Mouse (Mus musculus) liver, embryonic 12.5 days (tissue): ENCODE measurements at regions not wholly inside any gene's neighbourhood (a gene's known extent, or its start where the extent isn't known, plus 50 kb on each side); places are given as distances from the start of the nearest gene placed in this dataset.
"Not testable (repeated sequence)": the region's sequence is repeated elsewhere in the genome, so short reads cannot be mapped to it uniquely, and the experiment has no call there.

ENCODE experiments used
- ATAC-seq: fragments of 200-750 bp; cut with Nextera tagmentation; 2 replicates; pipeline ENCODE4 v1.8.0; 2017; ENCODE audit warnings: moderate number of reproducible peaks, mild to moderate bottlenecking, moderate library complexity
- H3K27ac ChIP-seq: fragments of 300-500 bp; sonication (generic); 2 replicates; pipeline ENCODE4 v1.5.1; 2016; ENCODE audit warnings: mild to moderate bottlenecking
- H3K27me3 ChIP-seq: fragments of 300-500 bp; sonication (generic); replicated peaks from 2 replicates; pipeline ENCODE4 v1.6.1; 2016; ENCODE audit warnings: mild to moderate bottlenecking, moderate library complexity
- H3K36me3 ChIP-seq: fragments of 300-500 bp; sonication (generic); 2 replicates; pipeline ENCODE4 v1.6.1; 2016; ENCODE audit warnings: mild to moderate bottlenecking, moderate library complexity
- H3K4me1 ChIP-seq: fragments of 300-500 bp; sonication (generic); 2 replicates; pipeline ENCODE4 v1.6.1; 2016
- H3K4me2 ChIP-seq: fragments of 300-500 bp; sonication (generic); 2 replicates; pipeline ENCODE4 v1.6.1; 2016; ENCODE audit warnings: mild to moderate bottlenecking, moderate library complexity
- H3K4me3 ChIP-seq: fragments of 300-500 bp; sonication (generic); 2 replicates; pipeline ENCODE4 v1.5.1; 2016; ENCODE audit warnings: mild to moderate bottlenecking, moderate library complexity
- H3K9ac ChIP-seq: fragments of 300-500 bp; sonication (generic); 2 replicates; pipeline ENCODE4 v1.6.1; 2016; ENCODE audit warnings: mild to moderate bottlenecking, moderate library complexity
- H3K9me3 ChIP-seq: fragments of 300-500 bp; sonication (generic); replicated peaks from 2 replicates; pipeline ENCODE4 v1.6.1; 2016; ENCODE audit warnings: mild to moderate bottlenecking, moderate library complexity
- WGBS: fragments of 180-500 bp; shearing (Covaris S2); methylation state at CpG from one replicate; pipeline ENCODE4 v1.1.7; 2016; ENCODE audit not compliant: insufficient replicate concordance; 5-methylcytosine and 5-hydroxymethylcytosine counted together

DNA sequence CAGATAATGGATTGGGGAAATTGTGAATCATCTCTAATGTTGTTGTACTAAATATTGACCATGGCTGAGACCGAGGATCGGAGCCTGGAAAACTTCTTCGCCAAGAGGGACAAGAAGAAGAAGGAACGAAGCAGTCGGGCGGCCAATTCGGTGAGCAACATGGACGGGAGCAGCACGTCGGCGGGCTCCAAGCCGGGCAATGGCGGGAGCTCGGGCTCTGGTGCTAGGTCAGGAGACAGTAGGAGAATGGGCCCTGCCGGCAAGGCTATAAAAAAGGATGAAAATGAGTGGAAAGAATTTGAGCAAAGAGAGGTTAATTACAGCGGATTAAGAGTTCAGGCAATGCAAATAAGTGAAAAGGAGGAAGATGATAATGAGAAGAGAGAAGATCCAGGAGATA, 55.0 kb upstream of the Zfp990 start:
- H3K4me3 ChIP-seq, ATAC-seq, H3K27me3 ChIP-seq, H3K27ac ChIP-seq, H3K4me1 ChIP-seq, H3K9ac ChIP-seq, H3K4me2 ChIP-seq, H3K36me3 ChIP-seq, H3K9me3 ChIP-seq: not testable (repeated sequence)
- 80% methylated on average over 16 of the region's 16 CpGs for WGBS

DNA sequence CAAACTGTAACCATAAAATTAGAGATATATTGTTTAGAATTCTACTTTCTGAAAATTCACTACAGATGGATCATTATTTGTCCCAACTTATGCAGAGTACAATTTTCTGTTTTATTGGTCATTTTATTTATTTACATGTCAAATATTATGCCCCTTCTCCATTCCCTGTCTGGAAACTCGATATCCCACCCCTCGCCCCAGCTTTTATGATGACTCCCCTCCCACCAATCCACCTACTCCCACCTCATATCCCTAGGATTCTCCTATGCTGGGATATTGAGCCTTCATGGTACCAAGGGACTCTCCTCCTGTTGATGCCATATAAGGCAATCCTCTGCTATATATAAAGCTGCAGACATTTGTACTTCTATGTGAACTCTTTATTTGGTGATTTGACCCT, 62.0 kb upstream of the Zfp990 start:
- no peak for ATAC-seq
- Histone ChIP-seq H3K9ac (no peak overlapping the region), H3K27ac (no peak overlapping the region), H3K4me3 (no peak overlapping the region), H3K4me1 (no peaks in the 10 kb centered on the region), H3K27me3 (no peaks in the 10 kb centered on the region), H3K9me3 (peaks cover 15% of the 10 kb centered on the region), H3K36me3 (no peaks in the 10 kb centered on the region), H3K4me2 (no peak overlapping the region)
- 64% methylated on average over 2 of the region's 2 CpGs for WGBS

DNA sequence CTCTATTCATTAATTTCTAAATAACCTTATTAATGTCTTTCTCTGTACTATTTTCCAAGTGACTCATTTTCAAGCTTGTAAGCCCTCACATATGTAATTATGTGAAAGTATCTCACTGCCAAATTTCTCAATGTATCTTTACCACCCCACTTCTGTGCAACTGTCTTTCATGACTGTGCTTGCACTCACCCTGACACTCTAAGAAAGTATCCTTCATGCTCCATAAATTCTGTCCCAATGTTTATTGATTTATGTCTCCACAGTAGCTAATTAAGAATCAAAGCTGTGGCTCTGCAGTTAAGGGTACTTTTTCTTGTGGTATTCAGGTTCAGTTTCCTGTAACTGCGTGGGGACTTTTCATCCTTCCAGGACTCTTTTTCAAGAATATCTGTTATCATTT, 73.8 kb upstream of the Zfp990 start:
- H3K4me2 ChIP-seq, H3K36me3 ChIP-seq, H3K4me1 ChIP-seq, H3K9ac ChIP-seq, H3K4me3 ChIP-seq, H3K27me3 ChIP-seq, H3K27ac ChIP-seq, ATAC-seq: not testable (repeated sequence)
- 66% methylated on average over 1 of the region's 1 CpGs for WGBS
- peaks cover 30% of the 10 kb centered on the region for H3K9me3 ChIP-seq

DNA sequence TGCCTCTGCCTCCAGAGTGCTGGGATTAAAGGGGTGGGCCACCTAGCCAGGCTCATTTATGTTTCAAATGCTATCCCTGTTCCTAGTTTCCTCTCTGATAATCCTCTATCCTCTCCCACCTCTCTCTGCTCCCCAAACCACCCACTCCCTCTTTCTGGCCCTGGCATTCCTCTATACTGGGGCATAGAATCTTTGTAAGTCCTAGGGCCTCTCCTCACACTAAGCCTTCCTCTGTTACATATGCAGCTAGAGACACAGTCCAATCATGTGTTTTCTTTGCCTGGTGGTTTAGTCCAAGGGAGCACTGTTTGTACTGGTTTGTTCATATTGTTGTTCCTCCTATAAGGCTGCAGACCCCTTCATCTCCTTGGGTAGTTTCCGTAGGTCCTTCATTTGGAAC, 76.0 kb upstream of the Zfp990 start:
- Histone ChIP-seq H3K4me3 (no peak overlapping the region), H3K27me3 (no peaks in the 10 kb centered on the region), H3K9ac (no peak overlapping the region), H3K36me3 (no peaks in the 10 kb centered on the region), H3K4me2 (no peak overlapping the region), H3K9me3 (peaks cover 27% of the 10 kb centered on the region), H3K4me1 (no peaks in the 10 kb centered on the region), H3K27ac (no peak overlapping the region)
- no peak for ATAC-seq
- WGBS: 71% methylated on average over 1 of the region's 1 CpGs

DNA sequence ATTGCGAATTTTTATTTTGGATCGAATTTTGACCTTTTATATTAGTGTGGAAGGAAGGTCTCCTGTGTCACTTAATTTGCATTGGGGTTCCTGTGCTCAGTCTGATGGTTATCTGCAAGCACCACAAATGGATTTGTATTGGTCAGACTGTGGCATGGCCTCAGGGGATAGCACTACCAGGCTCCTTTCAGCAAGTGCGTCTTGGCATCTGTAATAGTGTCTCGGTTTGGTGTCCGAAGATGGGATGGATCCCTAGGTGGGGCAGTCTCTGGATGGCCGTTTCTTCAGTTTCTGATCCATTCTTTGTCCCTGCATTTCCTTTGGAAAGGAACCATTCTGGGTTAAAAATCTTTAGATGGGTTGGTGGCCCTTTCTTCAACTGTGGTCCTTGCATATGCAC, 76.5 kb upstream of the Zfp990 start:
- H3K4me2 ChIP-seq: no peak overlapping the region
- H3K4me1 ChIP-seq: no peaks in the 10 kb centered on the region
- H3K9me3 ChIP-seq: peaks cover 26% of the 10 kb centered on the region
- H3K9ac ChIP-seq: no peak overlapping the region
- ATAC-seq: no peak
- H3K27me3 ChIP-seq: no peaks in the 10 kb centered on the region
- H3K27ac ChIP-seq: no peak overlapping the region
- H3K4me3 ChIP-seq: no peak overlapping the region
- 63% methylated on average over 6 of the region's 6 CpGs for WGBS
- H3K36me3 ChIP-seq: no peaks in the 10 kb centered on the region

DNA sequence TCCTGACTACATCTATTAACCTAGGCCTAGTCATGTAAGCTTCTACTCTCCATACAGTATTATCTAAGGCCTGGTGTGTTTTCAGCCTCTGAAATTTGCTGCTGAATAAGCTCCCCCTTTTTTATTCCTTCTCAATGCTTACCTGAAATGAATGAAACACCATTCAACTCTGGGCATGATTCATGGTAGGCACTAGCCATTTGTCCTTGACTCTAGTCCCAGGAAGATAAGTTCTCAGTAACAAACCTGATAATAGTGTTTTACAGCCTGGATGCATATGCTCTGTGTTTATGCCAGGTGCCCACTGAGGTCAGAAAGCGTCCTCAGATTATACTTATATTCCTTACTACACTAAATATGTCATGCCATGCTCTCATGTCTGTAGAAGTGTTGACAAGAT, 77.3 kb upstream of the Zfp990 start:
- not testable (repeated sequence) for H3K4me1 ChIP-seq, H3K27me3 ChIP-seq, H3K4me2 ChIP-seq, H3K36me3 ChIP-seq, H3K27ac ChIP-seq, H3K9ac ChIP-seq, H3K4me3 ChIP-seq, ATAC-seq
- 27% methylated on average over 1 of the region's 1 CpGs for WGBS
- H3K9me3 ChIP-seq: peaks cover 26% of the 10 kb centered on the region

DNA sequence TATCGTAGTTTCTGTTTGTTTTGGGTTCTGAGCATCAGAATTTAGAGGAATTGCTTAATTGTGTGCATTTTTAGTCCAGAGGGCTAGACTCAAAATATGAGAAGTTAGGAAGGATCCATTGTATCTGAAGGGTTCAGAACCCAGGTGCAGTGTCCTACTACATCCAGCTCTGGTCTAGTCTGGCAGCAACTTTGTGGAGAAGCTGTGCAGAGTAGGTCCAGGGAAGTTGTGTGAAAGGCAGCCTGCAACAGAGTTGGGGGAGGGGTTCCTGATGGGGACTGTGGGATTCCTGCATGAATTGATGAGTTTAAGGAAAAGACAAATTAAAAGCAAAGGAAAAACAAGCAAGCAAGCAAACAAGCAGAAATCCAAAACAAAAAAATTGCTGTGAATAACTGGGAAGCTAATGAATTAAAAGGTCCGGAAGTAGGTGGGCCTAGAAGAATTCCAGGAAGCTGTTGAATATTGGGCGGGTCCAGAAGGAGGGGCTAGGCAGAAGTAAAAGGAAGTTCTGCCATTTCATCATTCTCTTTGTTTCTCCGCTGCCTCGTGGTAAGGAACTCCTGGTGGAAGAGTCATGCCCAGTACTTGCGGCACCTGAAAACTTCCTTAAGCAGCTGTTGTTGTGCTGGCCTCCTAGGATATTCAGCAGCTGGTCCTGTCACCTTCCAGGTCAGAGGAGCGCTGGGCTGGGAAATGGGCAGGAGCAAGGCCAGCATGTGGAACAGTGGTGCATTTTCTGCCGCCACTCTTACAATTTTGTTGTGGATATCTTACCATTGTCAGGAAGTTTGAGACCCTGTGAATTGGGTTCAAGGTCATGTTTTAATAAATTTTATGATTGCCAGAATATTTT, 78.4 kb upstream of the Zfp990 start:
- H3K4me3 ChIP-seq: no peak overlapping the region
- H3K9ac ChIP-seq: no peak overlapping the region
- H3K27me3 ChIP-seq: no peaks in the 10 kb centered on the region
- ATAC-seq: 0 out of 2 replicates have a peak, but pooled peaks have one; percentile 29
- H3K36me3 ChIP-seq: no peaks in the 10 kb centered on the region
- H3K27ac ChIP-seq: no peak overlapping the region
- 53% methylated on average over 8 of the region's 8 CpGs for WGBS
- H3K9me3 ChIP-seq: peaks cover 26% of the 10 kb centered on the region
- no peak overlapping the region for H3K4me2 ChIP-seq
- no peaks in the 10 kb centered on the region for H3K4me1 ChIP-seq

DNA sequence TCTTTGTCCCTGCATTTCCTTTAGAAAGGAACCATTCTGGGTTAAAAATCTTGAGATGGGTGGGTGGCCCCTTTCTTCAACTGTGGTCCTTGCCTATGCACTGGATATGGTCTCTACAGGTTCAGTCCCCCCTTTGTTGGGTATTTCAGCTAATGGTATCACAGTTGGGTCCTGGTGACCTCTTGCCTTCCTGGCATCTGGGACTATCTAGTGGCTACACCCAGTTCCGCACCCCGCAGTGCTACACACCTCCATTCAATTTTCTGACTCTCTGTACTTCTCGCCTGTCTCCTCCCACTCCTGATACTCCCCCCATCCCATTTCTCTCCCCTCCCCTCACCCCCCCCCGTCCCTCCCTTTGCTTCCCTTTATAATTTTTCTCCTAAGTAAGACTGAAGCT, 92.7 kb upstream of the Zfp990 start:
- H3K9me3 ChIP-seq, H3K27me3 ChIP-seq, H3K4me2 ChIP-seq, H3K9ac ChIP-seq, H3K36me3 ChIP-seq, H3K4me1 ChIP-seq, H3K27ac ChIP-seq, H3K4me3 ChIP-seq, ATAC-seq: not testable (repeated sequence)
- WGBS: 36% methylated on average over 4 of the region's 4 CpGs

DNA sequence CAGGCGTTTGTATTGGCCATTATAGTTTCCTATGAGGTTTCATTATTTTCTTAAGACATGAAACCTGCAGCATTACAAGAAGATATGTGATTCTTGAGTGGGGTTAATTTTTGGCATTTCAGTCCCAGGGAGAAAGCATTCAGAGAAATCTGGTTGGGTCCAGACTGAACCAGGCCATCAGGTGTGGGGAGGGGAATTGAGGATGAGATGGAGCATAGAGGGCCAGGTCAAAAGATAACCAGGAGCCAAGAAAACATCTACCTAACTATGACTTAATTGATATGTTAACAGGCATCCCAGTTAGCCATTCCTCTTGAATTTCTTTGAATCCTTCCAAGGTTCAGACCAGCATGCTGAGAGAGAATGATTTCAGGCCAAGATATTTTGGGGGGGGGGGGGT, 96.2 kb upstream of the Tnfrsf8 start:
- Histone ChIP-seq H3K4me3 (no peak overlapping the region), H3K4me1 (no peaks in the 10 kb centered on the region), H3K27ac (no peak overlapping the region), H3K9me3 (no peaks in the 10 kb centered on the region), H3K27me3 (no peaks in the 10 kb centered on the region), H3K36me3 (no peaks in the 10 kb centered on the region), H3K9ac (no peak overlapping the region), H3K4me2 (no peak overlapping the region)
- 55% methylated on average over 1 of the region's 1 CpGs for WGBS
- no peak for ATAC-seq

DNA sequence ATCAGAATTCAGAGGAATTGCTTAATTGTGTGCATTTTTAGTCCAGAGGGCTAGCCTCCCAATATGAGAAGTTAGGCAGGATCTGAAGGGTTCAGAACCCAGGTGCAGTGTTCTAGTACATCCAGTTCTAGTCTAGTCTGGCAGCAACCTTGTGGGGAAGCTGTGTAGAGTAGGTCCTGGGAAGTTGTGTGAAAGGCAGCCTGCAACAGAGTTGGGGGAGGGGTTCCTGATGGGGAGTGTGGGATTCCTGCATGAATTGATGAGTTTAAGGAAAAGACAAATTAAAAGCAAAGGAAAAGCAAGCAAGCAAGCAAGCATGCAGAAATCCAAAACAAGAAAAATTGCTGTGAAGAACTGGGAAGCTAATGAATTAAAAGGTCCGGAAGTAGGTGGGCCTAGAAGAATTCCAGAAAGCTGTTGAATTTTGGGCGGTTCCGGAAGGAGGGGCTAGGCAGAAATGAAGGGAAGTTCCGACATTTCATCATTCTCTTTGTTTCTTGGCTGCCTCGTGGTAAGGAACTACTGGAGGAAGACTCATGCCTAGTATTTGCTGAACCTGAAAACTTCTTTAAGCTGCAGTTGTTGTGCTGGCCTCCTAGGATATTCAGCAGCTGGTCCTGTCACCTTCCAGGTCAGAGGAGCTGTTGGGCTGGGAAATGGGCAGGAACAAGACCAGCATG, 95.0 kb upstream of the Tnfrsf8 start:
- Histone ChIP-seq H3K27me3 (no peaks in the 10 kb centered on the region), H3K9me3 (no peaks in the 10 kb centered on the region), H3K4me1 (no peaks in the 10 kb centered on the region), H3K4me3 (no peak overlapping the region), H3K9ac (no peak overlapping the region), H3K4me2 (no peak overlapping the region), H3K27ac (no peak overlapping the region), H3K36me3 (no peaks in the 10 kb centered on the region)
- no peak for ATAC-seq
- 60% methylated on average over 5 of the region's 5 CpGs for WGBS

DNA sequence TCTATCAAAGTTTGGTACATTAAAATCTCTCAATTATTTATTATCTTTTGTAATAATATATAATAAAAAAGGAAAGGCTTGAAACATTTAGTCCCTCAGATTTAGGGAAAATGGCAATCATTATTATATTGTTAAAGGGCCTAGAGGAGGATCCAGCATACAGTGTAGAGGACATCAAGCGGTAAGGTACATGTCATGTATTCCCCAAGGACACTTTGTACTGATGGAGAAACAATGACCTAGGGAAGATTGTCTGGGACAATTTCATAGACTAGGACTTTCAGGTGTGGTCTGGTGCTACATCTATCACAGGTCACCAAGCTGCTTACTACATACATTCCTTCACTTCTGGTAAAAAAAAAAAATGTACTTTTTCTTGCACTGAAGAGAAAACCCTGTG, 91.1 kb upstream of the Tnfrsf8 start:
- H3K4me3 ChIP-seq, H3K9me3 ChIP-seq, H3K36me3 ChIP-seq, H3K27ac ChIP-seq, H3K4me2 ChIP-seq, H3K4me1 ChIP-seq, H3K9ac ChIP-seq, H3K27me3 ChIP-seq, ATAC-seq: not testable (repeated sequence)
- WGBS: 50% methylated on average over 1 of the region's 1 CpGs

DNA sequence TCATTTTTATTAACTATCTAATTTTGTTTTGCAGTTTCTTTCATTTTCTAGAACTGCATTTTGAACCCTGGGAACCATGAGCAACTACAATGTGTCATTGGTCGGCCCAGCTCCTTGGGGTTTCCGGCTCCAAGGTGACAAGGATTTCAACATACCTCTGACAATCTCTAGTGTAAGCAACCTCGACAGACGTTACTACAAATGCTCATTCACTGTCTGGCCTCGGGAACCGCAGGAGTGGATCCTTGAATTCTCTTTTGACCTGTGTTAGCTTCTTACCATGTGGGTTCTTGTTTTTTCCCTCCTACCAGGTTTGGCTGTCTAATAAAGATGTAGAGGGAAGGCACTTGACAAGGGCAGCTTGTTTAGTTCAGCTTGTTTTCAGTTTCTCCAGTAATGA, 89.3 kb upstream of the Tnfrsf8 start:
- not testable (repeated sequence) for H3K4me2 ChIP-seq, H3K9me3 ChIP-seq, H3K36me3 ChIP-seq, H3K27me3 ChIP-seq, H3K27ac ChIP-seq, H3K4me3 ChIP-seq, H3K9ac ChIP-seq, ATAC-seq, H3K4me1 ChIP-seq
- WGBS: 54% methylated on average over 6 of the region's 6 CpGs
